Comparison of ENCODE assay signal across 8 mouse cellular contexts in the genomic region with DNA sequence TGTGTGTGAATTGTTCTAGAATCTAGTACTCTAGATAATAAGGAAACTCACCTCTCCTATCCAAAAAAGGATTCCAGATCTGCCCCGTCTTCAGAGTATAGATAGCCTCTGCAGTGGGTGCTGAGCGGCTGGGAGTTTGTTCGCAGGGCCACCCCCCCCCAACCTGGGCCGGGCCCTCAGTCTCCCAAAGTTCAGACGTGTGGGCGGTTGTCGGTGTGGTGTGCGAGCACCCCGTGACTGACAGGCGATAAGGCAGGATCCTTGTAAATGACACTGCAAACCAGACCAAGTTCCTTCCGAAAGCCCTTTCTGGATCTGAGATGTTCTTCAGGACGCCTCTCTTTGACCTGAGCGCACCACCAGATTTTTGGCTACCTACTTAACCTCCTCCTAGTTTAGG. TPM values are rescaled to one million over a fixed set of nuclear protein-coding genes. Genes with fewer than 3 reads are reported as not detected.
DNase-seq lines count a peak whose midpoint lies in the region; ATAC-seq lines count a peak whose summit lies in the region.

No protein-coding gene starts in this region.

- no peaks in the 10 kb centered on the region for H3K36me3 ChIP-seq in liver, embryonic 16.5 days (ENCODE audit: control insufficient read depth, insufficient read depth)

- H3K9me3 ChIP-seq in liver, embryonic 16.5 days (replicated peaks; ENCODE audit: control insufficient read depth, low read length) = no peaks in the 10 kb centered on the region

- H3K27ac ChIP-seq in liver, embryonic 16.5 days (ENCODE audit: low read length) = no peak overlapping the region

- WGBS in liver, embryonic 16.5 days (ENCODE audit: insufficient replicate concordance) = 37% methylated on average over 13 of the region's 13 CpGs

- ATAC-seq in erythroid progenitor cell, adult 5-6 weeks (replicated peaks; ENCODE audit: low FRiP score, poor library complexity, severe bottlenecking) = peak; percentile 87
- ATAC-seq in liver, embryonic 16.5 days (ENCODE audit: low read depth) = peak; percentile 94

- H3K4me3 ChIP-seq in liver, embryonic 16.5 days (ENCODE audit: low read depth, low read length) = no peak overlapping the region

- H3K4me2 ChIP-seq in liver, embryonic 16.5 days (ENCODE audit: low read depth, low read length) = no peak overlapping the region

- H3K27me3 ChIP-seq in liver, embryonic 16.5 days (ENCODE audit: control insufficient read depth, insufficient read depth, low read depth, low read length) = no peaks in the 10 kb centered on the region

- DNase-seq in adrenal gland, postnatal 14 days = peak; percentile 44
- no peak for DNase-seq in adrenal gland, adult 8-10 months
- DNase-seq in left cerebral cortex, adult 18-20 months (ENCODE audit: low spot score in 2 of 2) = peak; percentile 67 to 80
- no peak for DNase-seq in left cerebral cortex, adult 8-10 months (ENCODE audit: low spot score in 2 of 2)
- DNase-seq in MEL-GATA-1-ER (ENCODE audit: extremely low read depth, low read depth) = peak; percentile 85
- DNase-seq in yolk sac, embryonic 10.5 days (ENCODE audit: low spot score) = peak; percentile 87

- peaks cover 40% of the 10 kb centered on the region for H3K4me1 ChIP-seq in liver, embryonic 16.5 days (ENCODE audit: control insufficient read depth, low read depth, low read length)

- no peak overlapping the region for H3K9ac ChIP-seq in liver, embryonic 16.5 days (ENCODE audit: low read depth, low read length)

RNA-seq across cellular contexts. Expression of gene Ifngr2, which starts 12.4 kb away (rescaled TPM):
- total RNA-seq in adrenal gland, postnatal 14 days (2021) = 27.7 and 30.8 TPM in 2 replicates
- 10 to 100 TPM; 21.8 to 35.9 (median 29.7) TPM for total RNA-seq in adrenal gland, adult 8-10 months (2022)
- total RNA-seq in left cerebral cortex, adult 18-20 months (2021) = 10 to 100 TPM; 31.3 to 41.2 TPM
- total RNA-seq in left cerebral cortex, adult 8-10 months (2022) = 10 to 100 TPM; 25.2 to 37.4 (median 32.2) TPM
- 5.4 and 6.1 TPM in 2 replicates for total RNA-seq in erythroid progenitor cell, adult 5-6 weeks (2015; ENCODE audit: low replicate concordance)
- 2.3 and 5.8 TPM in 2 replicates for total RNA-seq in erythroid progenitor cell, adult 5-6 weeks (2017; ENCODE audit: low replicate concordance)
- polyA plus RNA-seq in liver, embryonic 16.5 days (2015; fragmentation: Nextera tagmentation; extraction: Ambion mirVana) = 18.6 and 22.2 TPM in 2 replicates

RNA-seq across cellular contexts. Expression of gene Ifnar1, which starts 49.4 kb away (rescaled TPM):
- total RNA-seq in adrenal gland, postnatal 14 days (2021) = 80.3 and 82.7 TPM in 2 replicates
- 10 to 100 TPM; 53.4 to 86.0 (median 68.6) TPM for total RNA-seq in adrenal gland, adult 8-10 months (2022)
- 10 to 100 TPM; 41.7 to 53.2 TPM for total RNA-seq in left cerebral cortex, adult 18-20 months (2021)
- 10 to 100 TPM; 45.4 to 56.2 (median 49.8) TPM for total RNA-seq in left cerebral cortex, adult 8-10 months (2022)
- total RNA-seq in erythroid progenitor cell, adult 5-6 weeks (2015; ENCODE audit: low replicate concordance) = 31.9 and 32.1 TPM in 2 replicates
- total RNA-seq in erythroid progenitor cell, adult 5-6 weeks (2017; ENCODE audit: low replicate concordance) = 38.1 and 46.3 TPM in 2 replicates
- 21.3 and 25.0 TPM in 2 replicates for polyA plus RNA-seq in liver, embryonic 16.5 days (2015; fragmentation: Nextera tagmentation; extraction: Ambion mirVana)

Comparison
In these comparisons a context has a peak if more than half of its experiments do, and no peak if none do; other contexts are left out.
1. DNase-seq: peak in adrenal gland, postnatal 14 days (single experiment), left cerebral cortex, adult 18-20 months (2 of 2), MEL-GATA-1-ER (single experiment) and yolk sac, embryonic 10.5 days (single experiment); none in adrenal gland, adult 8-10 months (single experiment) and left cerebral cortex, adult 8-10 months (0 of 2).